Mouse (Mus musculus) limb, embryonic 11.5 days (tissue): ENCODE measurements around the gene Pcdh18. TPM values are rescaled to one million over a fixed set of nuclear protein-coding genes. Genes with fewer than 3 reads are reported as not detected.

Source experiments
- ATAC-seq: fragments of 200-750 bp; cut with Nextera tagmentation; 2 replicates; pipeline ENCODE4 v1.8.0; 2017; ENCODE audit warnings: low read depth; ENCODE audit not compliant: insufficient number of reproducible peaks, low FRiP score, low TSS enrichment
- DNase-seq: peaks from one replicate; pipeline ENCODE4 v3.0.0-alpha.2; 2015; ENCODE audit warnings: low spot score
- H3K27ac ChIP-seq: fragments of 300-500 bp; sonication (generic); replicated peaks from 2 replicates; pipeline ENCODE4 v1.5.1; 2014; ENCODE audit warnings: low read depth, mild to moderate bottlenecking, low read length
- H3K27me3 ChIP-seq: fragments of 300-500 bp; sonication (generic); 2 replicates; pipeline ENCODE4 v1.6.1; 2014; ENCODE audit warnings: mild to moderate bottlenecking, low read length, mixed read lengths; ENCODE audit not compliant: control insufficient read depth, insufficient read depth
- H3K36me3 ChIP-seq: fragments of 300-500 bp; sonication (generic); 2 replicates; pipeline ENCODE4 v1.6.1; 2014; ENCODE audit warnings: mild to moderate bottlenecking, low read length, moderate library complexity, mixed read lengths; ENCODE audit not compliant: control insufficient read depth, insufficient read depth
- H3K4me1 ChIP-seq: fragments of 300-500 bp; sonication (generic); 2 replicates; pipeline ENCODE4 v1.6.1; 2014; ENCODE audit warnings: low read length, mixed read lengths; ENCODE audit not compliant: control insufficient read depth, insufficient read depth
- H3K4me2 ChIP-seq: fragments of 300-500 bp; sonication (generic); 2 replicates; pipeline ENCODE4 v1.6.1; 2014; ENCODE audit warnings: low read depth, mild to moderate bottlenecking, moderate library complexity; ENCODE audit not compliant: severe bottlenecking
- H3K4me3 ChIP-seq: fragments of 300-500 bp; sonication (generic); 2 replicates; pipeline ENCODE4 v1.5.1; 2014; ENCODE audit warnings: low read depth, low read length
- H3K9ac ChIP-seq: fragments of 300-500 bp; sonication (generic); 2 replicates; pipeline ENCODE4 v1.6.1; 2014; ENCODE audit warnings: mild to moderate bottlenecking, low read length
- H3K9me3 ChIP-seq: fragments of 300-500 bp; sonication (generic); 2 replicates; pipeline ENCODE4 v1.6.1; 2016; ENCODE audit warnings: low read length; ENCODE audit not compliant: control insufficient read depth
- WGBS: fragments of 180-500 bp; shearing (Covaris S2); extraction: QIAGEN DNeasy Blood & Tissue Kit; methylation state at CpG from one replicate; pipeline ENCODE4 v1.1.7; 2014; 5-methylcytosine and 5-hydroxymethylcytosine counted together
- polyA plus RNA-seq: library from polyadenylated mRNA; unstranded; fragments of >200 nt; fragmentation: Nextera tagmentation; extraction: Ambion mirVana; gene quantifications from 2 replicates; pipeline ENCODE4 v1.2.1, GENCODE M21; 2014

Gene Pcdh18
- polyA plus RNA-seq, 1 experiment from 2014 or later, result 130 TPM

DNA sequence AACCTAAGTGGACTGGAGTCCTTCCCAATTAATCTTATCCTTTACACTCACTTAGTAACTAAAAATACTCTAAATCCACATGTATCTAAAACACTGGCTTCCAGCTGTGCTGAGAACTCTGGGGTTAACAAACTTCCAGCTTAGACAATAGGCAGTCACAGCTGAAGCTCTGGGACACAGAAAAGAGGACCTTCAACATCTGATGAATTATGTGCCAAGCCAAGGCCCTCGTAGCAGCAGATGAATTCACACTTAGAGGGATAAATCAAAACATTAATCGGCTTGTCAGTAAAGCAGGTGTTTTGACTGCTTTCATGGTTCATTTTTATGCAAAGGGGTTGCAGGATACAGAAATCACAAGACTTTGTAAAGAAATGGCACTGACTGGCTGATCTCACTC, 57.2 kb downstream of the Pcdh18 start:
- no peak for ATAC-seq
- Histone ChIP-seq H3K4me2 (no peak overlapping the region), H3K9ac (no peak overlapping the region), H3K4me1 (no peaks in the 10 kb centered on the region), H3K4me3 (no peak overlapping the region), H3K27me3 (no peaks in the 10 kb centered on the region), H3K9me3 (no peaks in the 10 kb centered on the region), H3K27ac (no peak overlapping the region), H3K36me3 (no peaks in the 10 kb centered on the region)
- WGBS, result 42% methylated on average over 2 of the region's 2 CpGs
- DNase-seq, result no peak
